Mouse (Mus musculus): ENCODE measurements at regions not wholly inside any gene's neighbourhood (a gene's known extent, or its start where the extent isn't known, plus 50 kb on each side); places are given as distances from the start of the nearest gene placed in this dataset.
A peak's percentile ranks its signal among the peaks of the same experiment; 100 is the strongest.

DNA sequence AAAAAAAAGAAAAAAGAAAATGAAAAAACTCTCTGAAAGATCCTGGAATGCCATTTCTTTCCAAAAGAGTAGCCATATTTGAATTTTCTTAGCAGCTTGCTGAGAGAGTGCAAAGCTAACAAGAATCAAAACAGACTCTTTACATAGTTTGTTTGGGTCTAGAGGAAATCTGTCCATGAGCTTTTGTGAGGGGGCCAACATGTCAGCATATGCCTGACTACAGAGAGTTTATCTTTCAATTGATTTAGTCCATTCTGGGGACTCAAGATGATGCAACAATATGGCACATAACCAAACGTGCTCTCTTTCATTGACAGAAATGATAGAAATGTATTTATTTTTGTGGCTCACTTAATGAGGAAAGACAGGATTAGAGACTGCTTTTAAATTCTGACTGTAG lies 822.8 kb upstream of the Acvr2a start:
- DNase-seq: no peak

DNA sequence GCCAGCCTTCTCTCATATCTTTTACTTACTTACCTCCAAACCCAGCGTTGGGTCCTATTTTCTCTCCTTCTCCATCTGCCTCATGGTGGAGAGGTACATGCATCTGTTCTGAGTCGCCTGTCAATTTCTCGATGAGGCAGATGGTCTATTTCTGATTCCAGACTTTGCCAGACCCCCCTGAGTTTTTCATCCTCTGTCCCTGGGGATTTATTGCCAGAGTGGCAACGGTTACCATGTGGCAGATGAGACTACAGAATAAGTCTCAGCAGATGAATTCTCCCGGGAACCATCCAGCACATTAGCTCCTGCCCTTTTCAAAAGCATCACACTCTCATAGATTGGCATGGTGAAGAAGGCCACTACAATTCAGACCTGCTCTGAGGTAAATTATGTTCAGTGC lies 819.7 kb upstream of the Acvr2a start:
- no peak for DNase-seq

DNA sequence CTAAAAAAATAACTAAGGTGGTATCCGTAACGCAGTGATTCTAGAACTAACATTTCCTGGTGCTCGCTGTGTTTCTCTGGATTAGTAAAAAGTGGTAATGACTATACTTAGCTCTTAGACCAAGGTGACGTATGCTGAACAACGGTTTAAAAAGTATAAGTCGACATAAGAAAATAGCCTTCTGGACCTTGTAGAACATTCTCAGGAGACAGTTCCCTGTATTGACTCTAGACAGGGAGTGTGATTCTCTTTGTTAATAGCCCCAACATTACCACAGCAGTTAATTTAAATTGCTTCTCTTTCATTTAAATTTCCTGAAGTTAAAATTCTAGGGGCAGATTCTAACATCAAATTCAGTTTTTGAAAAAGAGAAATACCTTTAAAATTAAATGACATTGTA lies 812.7 kb upstream of the Acvr2a start:
- no peak for DNase-seq

DNA sequence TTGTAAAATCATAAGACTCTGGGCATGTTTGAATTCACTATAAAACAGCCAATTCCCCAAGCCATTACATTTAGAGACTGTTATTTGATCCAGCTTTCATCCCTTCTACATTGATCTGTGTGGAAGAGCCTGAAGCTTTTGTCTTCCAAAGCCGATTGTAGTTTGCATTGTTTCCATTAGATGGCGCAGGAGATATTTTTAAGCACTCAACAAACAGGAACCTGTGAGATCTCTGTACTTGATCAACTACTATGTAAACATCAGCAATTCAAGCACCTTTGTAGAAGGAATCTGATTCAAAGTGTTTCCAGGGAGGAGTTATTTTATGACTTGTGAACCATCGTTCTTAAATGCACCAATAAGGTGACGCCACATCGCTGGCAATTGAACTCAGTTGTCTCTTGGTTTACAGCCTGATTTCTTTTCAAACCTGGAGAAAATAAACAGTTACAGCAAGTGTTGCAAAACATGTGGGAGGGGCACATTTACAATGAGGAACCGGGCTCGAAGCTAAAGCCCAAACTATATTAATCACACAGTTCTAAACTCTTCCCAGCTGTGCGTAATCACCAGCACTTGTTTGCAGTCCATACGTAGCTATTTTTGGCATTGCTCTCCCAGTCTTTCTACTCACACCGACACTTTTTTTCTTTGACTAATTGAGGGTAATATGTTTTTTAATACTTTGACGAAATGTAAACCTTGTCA lies 812.0 kb upstream of the Acvr2a start:
- DNase-seq: peak; percentile 32

DNA sequence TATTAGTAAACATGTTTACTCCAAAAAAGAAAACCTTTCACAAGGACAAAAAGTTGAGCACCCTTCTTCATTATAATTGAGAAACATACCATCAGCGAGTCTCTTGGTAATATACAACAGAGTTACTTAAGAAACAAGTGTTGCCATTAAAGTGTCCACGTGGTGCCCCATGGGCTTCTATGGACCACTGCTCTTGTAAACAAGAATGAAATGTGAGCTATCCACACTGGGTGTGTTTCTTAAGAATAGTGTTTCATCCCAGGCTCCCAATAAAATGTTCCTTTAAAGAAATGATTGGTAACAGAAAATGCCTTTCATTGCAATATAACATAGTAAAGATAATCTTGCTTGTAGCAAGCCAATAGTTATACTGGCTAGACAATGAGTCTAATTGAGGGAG lies 803.6 kb upstream of the Acvr2a start:
- no peak for DNase-seq

DNA sequence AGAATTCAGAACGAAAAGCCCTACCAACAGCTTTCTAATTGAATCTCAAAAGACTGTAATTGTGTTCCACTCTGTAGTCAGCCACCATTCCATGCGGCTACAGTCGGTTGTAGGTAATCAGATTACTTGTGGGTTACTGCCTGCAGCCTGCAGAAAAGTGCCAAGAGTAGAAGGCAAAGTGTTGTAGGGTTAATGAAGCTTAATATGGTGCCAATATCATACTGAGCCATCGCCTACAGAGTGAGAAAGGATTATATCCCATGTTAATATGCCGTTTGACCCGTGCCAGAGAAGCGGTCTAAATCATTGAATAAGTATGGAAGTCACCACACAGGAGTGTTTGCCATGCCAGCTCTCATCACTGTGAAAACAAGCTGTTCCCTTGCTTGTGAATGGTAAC lies 786.4 kb upstream of the Acvr2a start:
- no peak for DNase-seq

DNA sequence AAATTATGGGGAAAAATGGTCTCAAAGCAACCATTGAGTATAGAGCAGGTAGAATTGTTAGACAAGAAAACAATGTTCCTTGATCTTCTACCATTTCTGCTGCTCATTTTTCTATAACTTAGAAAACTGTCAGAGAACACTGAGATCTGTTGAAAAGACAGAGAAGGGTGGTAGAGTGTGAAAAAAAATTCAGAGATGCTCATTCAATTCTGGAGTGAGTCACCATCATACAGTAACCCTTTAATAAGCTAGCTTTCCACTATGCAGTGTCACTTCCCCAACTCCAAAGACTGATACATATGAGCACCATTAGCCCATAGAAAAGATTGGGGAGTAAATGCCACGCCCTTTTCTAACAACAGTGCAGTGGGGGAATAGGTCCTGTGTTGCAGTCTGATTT lies 752.5 kb upstream of the Acvr2a start:
- DNase-seq: no peak

DNA sequence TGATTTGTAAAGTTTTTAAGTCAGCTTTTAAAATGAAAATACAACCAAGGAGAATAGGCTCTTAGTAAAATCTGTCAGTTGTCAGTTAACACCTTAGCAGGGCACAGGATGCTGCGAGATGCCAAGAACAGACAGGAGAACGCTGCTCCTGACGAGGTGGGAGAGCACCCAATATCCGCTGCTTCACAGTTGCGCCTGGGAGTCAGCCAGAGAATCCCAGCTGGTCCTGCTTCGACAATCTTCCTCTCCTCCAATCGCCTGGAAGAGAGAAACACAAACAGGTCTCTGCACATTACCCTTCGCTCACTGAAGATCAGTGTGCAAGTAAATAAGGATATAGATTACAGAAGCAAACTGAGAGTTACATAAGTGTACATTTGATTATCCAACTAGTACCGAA lies 750.5 kb upstream of the Acvr2a start:
- no peak for DNase-seq

DNA sequence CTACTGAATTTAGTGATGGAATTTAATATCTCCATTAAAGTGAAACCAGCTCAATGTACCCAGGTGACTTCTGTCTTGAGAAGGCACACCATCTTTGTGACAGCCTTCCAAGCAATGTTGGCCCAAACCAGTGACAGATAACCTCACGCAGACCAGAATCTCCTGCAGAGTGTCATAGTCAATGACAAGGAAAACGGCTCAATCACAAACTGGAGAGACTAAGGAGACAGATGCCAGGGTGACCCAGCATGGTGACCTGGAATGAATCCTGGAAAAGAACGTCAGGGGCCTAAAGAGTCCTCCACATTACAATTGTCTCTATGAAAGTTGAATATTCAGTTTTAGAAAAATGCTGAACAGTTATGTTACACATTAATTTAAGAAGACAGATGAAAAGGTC lies 748.7 kb upstream of the Acvr2a start:
- DNase-seq: no peak

DNA sequence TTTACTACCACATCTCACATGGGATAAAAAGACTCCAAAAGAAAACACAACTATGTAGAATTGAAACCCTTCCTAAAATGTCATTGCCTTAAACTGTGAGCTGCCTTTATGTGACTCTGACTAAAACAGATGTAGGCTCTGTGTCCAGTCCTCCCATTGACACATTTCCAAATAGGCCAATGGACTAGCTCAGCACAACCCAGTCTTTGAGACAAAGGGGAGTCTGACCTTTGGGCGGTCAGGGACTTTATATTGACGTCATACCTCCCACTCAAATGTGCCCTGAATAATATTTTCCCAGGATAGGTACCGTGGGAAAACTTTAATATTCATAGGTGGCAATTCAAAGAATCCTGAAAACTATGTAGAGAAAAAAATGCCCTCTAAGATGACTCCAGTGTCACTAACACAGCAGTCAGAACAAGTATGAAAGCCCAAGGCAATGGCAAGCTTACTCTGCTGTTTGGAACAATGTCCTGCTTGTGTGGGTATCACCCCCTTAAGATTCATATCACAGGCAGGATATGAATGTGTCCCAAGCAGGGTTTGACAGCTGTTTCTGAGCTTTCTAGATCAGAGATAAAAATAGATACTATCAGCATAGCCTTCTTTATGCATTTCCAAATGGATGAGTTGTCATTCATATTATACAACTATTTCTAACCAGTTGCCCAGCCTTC lies 731.6 kb upstream of the Acvr2a start:
- no peak for DNase-seq

DNA sequence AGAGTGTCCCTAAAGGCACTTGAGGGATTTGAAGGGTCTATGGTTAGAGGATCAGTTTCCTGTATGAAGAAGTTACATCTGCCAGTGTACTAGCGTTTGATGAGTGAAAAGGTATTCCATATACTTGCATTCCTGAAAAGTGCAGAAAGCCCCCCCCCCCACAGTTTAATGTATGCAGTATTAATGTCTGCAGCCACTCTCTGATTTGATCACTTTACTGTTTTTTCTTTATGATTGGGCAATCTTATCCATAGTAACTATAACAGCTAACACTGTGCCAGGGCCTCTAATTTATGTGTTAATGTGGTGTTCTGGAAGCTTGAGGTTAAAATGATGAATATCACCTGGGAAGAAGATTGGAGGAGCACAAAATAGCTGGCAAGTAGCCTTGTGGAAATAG lies 715.6 kb upstream of the Acvr2a start:
- no peak for DNase-seq

DNA sequence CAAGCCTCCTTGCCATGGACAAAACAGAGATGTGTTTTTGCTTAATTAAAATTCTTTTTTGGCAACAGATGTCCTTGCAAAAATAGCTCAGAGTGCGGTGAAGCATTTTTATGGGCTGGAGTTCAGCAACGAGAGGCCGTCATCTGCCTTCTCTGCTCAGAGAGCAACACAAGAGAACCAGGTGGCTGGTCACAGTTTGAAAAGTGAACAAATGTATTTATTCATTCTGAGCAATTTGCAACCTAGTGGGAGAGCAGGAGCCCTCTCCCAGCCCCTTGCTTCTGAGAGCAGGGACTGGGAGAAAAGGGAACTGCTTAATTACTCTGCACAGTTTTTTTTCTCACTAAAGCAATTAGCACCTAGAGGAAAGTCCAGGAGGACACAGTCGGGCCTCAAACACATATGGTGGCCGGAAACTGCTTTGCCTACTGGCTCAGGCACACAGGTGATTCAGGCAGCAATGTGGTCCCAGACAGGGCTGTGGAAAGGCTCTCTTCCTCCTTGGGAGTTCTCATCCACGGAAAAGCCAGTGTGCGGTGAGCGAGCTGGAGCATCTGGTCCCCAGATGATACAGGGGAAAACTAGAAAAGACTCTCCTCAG lies 714.9 kb upstream of the Acvr2a start:
- DNase-seq: no peak

DNA sequence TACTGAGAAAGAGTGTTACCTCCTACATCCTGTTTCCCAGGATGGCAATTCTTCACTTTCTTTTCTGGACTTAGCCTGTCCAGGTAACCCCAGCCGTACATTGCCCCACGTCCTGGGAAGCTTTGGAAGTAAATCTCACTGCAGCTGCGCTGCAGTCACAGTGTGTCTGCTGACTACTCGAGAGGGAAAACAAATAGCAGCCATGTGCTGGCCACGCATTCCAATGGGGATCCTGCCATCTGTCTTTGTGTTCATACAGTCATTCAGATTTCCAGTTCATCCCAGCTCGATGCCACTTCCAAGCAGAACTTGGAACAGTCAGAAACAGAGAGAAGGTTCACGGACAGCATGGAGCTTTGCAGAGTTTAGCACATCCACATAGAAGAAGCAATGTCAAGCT lies 690.2 kb upstream of the Acvr2a start:
- no peak for DNase-seq

DNA sequence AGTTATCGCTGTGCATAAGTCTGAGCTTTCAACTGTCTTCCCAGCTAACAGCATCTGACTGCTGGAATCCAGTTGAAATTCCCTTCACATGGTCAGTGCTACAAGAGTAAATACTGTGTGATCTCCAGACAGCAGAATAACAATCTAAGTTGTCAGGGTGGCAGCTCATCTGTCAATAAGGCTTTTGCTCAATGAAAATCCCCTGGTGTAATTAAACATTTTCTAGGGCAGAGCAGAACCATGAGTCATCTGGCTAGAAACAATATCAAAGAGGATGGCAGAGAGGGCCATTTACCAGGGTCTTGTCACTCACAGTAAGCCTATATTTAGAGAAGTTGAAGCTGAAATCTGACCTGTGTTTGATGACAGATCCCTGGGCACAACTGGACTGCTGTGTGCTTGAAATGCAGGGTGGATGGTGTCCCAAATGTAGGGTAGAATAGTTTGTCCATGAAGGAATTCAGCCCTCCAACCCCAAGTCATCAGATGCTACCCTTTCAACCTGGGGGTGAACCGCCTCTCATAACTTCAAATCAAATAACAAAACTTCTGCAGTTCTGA lies 675.8 kb upstream of the Acvr2a start:
- no peak for DNase-seq

DNA sequence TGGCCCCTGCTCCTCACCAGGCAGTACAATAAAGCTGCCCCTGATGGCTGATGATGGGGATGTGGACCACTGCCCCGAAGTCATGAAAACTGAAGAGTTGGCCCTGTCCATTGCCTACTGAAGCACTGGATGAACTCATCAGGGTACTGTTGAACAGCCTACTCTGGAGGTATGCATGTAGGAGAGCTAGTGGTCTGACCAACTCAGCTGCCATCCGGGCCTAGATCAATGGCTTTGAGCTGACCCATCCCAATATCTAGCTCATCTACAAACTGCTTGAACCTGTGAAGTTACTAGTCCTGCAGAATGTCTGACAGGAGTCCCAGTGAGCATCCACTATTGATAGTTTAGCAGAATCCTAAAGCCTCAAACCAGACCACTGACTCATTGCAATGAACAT lies 672.6 kb upstream of the Acvr2a start:
- DNase-seq: no peak

DNA sequence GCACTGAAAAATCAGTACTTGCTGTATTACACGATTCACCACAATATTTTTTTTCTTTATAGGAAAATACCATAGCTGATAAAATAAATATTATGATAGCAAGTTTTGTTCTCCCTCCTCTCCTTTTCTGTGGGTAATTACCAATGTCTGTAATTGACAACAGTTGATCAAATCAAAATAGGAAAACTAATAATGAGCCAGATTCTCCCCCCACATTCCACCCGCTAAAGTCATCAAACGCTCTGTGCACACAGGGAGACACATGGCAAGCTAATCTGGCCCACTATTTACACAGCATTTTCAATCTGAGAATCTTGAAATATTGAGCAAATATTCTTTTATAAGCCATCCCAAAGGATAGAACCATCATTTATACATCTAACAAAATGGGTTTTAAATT lies 659.2 kb upstream of the Acvr2a start:
- no peak for DNase-seq

DNA sequence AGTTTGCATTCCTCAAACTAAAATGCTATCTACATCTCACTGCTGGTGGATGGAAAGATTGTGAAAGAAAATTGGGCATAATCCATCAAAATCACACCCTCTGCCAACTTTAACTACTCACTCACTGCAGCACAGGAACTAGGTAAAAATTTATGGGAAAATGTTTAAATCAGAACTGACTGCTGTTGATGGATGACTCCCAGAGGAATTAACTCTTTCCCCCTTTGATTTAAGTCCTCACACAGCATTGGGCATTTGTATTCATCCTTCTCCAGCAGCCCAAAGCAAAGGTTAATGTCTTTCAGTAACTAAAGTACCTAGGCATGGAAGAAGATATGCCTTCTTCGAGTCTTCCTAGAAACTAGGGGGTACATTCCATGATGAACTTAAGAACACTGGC lies 641.3 kb upstream of the Acvr2a start:
- no peak for DNase-seq

DNA sequence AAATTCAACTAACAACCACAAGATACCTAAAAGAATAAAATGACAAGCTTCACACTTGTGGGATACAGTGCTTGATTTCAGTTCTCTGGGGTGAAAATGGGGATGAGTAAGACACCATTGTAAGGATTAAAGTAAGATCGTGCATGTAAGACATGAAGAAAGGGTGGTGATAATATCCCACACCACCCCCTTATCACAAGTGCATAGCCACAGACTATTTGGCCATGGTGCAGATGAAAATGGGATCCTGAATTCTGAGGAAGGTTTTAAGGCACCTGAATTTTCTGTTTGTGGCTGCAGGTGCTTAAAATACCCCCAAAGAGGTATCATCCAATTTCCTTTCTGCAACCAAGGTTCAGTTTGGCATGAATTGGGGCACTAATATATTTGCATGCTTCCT lies 627.7 kb upstream of the Acvr2a start:
- no peak for DNase-seq

DNA sequence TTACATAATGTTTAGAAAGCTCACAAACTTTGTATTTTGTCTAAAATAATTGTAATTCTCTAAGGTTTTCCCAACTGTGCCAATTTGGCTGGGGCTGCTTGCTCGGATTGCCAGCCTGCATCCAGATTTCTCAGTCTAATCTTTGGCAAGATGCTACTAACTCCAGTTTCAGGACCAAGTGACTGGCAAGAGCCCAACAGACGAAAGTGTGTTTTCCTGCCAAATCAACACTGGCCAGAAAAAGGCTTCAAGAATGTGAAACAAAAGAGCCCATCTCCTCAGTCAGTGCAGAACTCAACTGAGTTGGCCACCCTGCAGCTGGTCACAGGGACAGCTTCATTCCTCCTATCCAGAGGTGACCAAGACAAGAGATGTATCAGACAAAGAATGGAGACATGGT lies 627.3 kb upstream of the Acvr2a start:
- DNase-seq: peak; percentile 4

DNA sequence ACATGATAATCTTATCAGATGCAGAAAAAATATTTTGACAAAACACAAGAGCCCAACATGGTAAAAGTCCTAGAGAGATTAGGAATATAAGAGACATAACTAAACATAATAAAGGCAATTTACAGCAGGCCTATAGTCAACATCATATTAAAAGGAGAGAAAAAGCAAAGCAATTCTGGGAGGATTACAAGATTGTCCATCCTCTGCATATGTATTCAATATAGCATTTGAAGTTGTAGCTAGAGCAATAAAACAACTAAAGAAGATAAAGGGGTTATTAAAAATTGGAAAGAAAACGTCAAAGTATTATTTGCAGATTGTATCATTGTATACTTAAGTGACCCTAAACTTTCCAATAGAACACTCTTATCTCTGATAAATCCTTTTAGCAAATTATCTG lies 602.1 kb upstream of the Acvr2a start:
- no peak for DNase-seq

DNA sequence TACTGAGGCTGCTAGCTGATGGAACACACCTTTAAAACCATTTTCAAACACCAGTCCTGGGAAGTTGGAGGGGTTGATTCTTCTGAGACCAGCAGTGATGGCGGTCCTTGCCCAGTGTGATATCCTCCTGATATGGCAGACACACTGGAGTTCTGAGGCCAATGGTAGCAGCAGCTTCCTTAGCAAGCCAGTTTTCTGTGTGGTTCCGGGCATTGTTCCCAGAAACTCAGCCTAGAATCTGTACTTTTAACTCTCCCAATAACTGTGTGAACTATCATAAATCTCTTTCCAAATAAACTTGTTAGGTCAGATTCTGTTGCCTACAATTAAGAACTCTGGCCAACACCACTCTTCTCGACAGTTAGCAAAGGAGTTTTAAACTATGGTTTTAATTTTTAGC lies 593.1 kb upstream of the Acvr2a start:
- DNase-seq: no peak

DNA sequence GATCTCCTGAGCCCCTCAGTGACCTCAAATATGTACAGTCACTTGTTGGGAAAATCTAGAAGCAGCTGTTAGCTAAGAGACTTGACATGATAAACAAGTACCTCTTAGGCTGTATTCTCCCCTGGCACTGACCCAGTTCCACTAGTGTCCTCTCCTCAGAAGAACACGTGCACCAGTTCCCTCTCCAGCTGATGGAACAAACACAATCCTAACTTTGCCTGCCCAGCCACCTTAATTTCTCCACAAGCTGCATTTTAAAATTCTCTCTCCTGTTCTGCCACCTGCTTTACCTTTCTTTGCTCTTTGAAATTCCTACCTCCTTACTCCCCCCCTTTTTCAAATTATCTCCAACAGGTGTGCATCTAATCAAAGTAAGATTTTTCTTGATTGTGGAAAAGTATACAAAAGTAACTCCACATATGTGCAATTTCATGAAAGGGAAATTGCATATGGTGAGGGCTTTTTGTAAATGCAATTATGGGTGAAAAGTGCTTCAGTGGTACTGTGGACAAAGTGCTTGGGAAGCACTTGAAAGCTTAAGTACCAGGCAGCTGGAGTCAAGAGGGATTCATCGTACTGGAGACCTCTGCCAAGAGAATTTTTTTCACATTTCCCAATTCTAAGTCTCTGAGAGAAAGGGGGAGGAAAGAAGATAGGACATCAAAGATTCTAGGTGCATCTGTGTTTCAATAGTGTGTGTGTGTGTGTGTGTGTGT lies 590.7 kb upstream of the Acvr2a start:
- no peak for DNase-seq

DNA sequence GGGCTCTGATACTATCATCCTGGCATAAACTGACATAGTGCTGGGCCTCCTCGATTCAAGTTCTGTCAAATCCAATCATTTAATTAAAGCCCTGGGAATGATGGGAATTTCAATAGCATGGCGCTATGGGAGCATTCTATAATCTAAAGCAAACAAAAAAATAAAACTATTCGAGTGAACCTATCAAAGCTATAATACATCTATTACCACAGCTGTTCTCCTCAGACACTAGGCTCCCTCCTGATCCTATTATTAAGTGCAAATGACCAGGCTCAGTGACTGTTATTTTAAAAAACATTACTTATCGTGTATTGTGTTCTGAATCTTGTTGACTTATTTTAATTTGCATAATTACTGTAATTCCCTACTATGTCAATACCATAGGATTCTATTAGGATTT lies 563.7 kb upstream of the Acvr2a start:
- no peak for DNase-seq
